Mouse (Mus musculus) gastrocnemius, adult 2 months (tissue): Measurements from ENCODE around the gene 1700016D06Rik. TPM values are rescaled to one million over a fixed set of nuclear protein-coding genes. Genes with fewer than 3 reads are reported as not detected.
A peak's percentile ranks its signal among the peaks of the same experiment; 100 is the strongest.

ENCODE experiments used
- DNase-seq: peaks from one replicate; pipeline ENCODE4 v3.0.0; 2022
- H3K27ac ChIP-seq: fragments of 200-600 bp; 2 replicates; pipeline ENCODE4 v1.8.1; 2022; ENCODE audit warnings: mild to moderate bottlenecking
- H3K4me3 ChIP-seq: fragments of 200-600 bp; 2 replicates; pipeline ENCODE4 v1.8.1; 2022; ENCODE audit warnings: mild to moderate bottlenecking, moderate library complexity
- CTCF ChIP-seq: fragments of 200-600 bp; IDR thresholded peaks from 2 replicates; pipeline ENCODE4 v1.8.1; 2022; ENCODE audit warnings: antibody characterized with exemption, mild to moderate bottlenecking, moderate library complexity
- intact Hi-C: fragments of 180-260 bp; cut with DNase I; formaldehyde crosslinking; loops from one replicate; pipeline ENCODE4 v1.15.1; 2025
- total RNA-seq, 2 experiments: library from RNA; stranded (reverse); gene quantifications; 2 replicates each; pipeline ENCODE4 v1.2.3; 2021

The 1700016D06Rik gene
- total RNA-seq, 2 experiments from 2014 or later, result not detected

DNA sequence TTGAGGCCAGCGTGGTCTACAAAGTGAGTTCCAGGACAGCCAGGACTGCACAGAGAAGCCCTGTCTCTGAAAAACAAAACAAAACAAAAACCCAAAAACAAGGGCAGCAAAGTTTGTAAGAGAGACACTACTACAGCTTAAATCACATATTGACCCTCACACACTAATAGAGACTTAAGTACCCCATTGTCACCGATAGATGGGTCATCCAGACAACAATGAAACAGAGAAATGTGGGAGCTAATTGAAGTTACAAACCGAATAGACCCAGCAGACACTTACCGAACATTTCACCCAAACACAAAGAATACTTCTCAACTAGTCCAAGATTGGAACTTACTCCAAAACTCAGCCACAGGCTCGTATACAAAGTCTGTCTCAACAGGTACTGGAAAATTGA, 50.8 kb downstream of the 1700016D06Rik start:
- Histone ChIP-seq H3K27ac (no peak overlapping the region), H3K4me3 (no peak overlapping the region)
- no peak for TF ChIP-seq CTCF
- no peak for DNase-seq
- intact Hi-C loops, result no loop called here

DNA sequence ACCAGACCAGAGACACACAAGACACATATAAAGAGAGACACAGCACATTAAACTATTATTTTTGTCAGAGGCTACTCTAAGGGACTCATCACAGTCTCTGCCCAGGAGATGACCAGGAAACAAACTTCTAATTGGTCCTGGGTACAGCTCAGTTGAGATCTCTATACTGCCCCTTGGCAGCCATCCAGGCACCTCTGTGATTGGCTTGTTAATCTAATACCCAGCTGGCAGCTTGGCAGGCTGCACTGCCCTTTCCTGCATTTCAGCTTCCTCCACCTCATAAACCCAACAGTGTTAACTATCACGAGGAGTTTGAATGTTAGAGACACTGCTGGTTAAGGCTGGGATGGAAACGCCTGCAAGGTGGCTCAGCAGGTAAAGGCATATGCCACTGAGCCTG, 57.7 kb downstream of the 1700016D06Rik start:
- H3K27ac ChIP-seq, result no peak overlapping the region
- DNase-seq, result peak; percentile 65
- intact Hi-C loops, result no loop called here
- TF ChIP-seq CTCF, result no peak
- no peak overlapping the region for H3K4me3 ChIP-seq

DNA sequence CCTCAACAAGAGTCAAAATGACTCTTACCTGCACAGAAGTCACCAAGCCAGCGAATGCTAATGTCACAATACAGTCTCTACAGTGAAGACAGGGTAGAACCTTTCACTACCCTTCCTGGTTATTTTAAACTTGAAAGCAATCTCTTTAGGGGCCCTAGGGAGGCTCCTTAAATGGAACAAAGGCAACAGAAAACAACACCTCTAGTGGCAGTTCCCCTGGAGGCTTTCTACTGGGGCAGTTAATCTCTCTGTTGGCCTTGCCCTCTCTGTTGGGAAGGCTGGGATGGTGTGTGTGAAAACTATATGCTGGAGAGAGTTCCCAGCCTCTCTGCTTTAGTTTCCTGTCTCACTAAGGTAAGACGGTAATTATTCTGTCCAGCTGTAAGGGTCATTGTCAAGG, 60.3 kb downstream of the 1700016D06Rik start:
- TF ChIP-seq CTCF, result no peak
- intact Hi-C loops, result no loop called here
- no peak overlapping the region for H3K4me3 ChIP-seq
- H3K27ac ChIP-seq, result no peak overlapping the region
- DNase-seq, result no peak

DNA sequence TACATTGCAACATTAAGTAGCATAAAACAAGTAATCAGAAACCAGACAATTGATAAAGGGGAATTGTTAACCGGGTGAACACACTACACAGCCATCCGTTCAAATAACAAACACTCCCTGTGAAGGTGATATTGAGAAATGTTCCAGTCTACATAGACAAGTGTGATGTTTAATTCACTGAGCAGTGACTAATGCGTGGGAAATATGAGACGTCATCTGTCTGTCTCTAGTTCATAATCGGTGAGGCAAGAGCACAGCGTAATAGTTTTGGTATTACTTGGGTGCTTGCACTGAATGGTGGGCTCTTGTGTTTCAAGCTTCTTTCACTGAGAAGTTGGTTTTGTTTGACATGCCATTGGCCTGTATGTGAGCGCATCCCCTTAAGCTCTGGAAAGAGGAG, 63.3 kb downstream of the 1700016D06Rik start:
- no peak overlapping the region for H3K27ac ChIP-seq
- no peak for TF ChIP-seq CTCF
- H3K4me3 ChIP-seq, result no peak overlapping the region
- intact Hi-C loops, result loop anchor here (5.0 kb wide), 2 partner anchors 55 to 80 kb away; partner anchors contain the start of gene Ing1
- no peak for DNase-seq

DNA sequence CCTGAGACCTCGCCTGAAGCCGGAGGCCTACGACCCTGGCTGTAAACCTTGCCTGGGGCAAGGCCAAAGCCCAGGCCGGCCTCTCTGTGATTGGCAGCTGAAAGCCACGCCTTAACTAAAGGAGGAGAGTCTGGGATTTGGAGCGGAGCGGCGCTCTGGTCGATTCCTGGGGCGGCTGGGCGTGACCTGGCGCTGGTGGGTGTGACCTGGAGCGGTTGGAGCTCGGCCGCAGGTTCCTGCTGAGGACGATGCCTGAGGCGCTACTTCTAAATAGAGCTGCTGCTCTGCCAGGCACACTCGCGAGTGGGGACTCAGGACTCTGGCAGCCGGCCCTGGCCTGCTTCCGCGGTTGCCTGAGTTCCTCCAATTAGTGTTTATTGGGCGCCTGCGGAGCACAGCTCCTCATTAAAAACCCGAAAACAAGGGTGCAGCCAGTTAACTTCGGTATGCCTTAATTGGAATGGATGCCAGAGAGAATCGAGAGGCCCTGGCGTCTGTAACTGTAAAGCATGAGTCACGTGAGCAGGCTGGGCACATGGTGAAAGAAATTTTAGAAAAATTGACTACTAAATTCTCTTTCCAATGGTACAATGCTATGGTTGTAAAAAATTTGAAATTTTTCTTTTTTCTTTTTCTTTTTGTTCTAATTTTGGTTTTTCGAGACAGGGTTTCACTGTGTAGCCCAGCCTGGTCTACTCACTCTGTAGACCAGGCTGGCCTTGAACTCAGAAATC, 64.4 kb downstream of the 1700016D06Rik start:
- DNase-seq, result peak; percentile 93
- TF ChIP-seq CTCF, result no peak
- H3K4me3 ChIP-seq, result peak overlapping the region; percentile 74
- H3K27ac ChIP-seq, result peak overlapping the region; percentile 94
- intact Hi-C loops, result loop anchor here (5.0 kb wide), 2 partner anchors 56 to 79 kb away; partner anchors contain the start of gene Ing1

DNA sequence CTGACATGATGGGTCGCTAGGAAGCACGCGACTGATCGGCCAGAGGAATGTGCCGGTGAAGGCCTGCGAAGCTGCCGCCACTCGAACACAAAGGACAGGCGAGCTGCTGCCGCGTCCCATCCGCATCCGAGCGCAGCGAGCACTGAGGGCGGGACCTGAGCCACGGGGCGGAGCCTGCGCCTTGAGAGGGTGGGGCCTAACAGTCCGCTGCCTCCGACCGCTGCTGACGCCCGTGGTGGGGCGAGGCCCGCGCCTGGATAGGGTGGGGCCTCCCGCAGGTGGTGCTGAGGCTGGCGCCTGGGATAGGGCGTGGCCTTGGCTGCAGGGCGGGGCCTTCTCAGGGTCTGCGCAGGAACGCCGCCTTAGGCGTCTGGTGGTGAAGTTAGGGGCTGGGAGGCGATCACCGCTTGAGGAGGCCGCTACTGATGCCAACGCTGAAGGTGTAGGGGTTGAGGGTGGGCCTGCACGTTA, 65.2 kb downstream of the 1700016D06Rik start, which contains the start of gene Ankrd10:
TSS of gene Ankrd10 (minus strand) at position 147 of the 471 bp plus-strand sequence.
- no peak for TF ChIP-seq CTCF
- intact Hi-C loops, result loop anchor here (5.0 kb wide), 2 partner anchors 57 to 78 kb away; partner anchors contain the start of gene Ing1
- DNase-seq, result peak; percentile 98
- Histone ChIP-seq H3K4me3 (peak within 1 kb of the TSS; percentile 74), H3K27ac (peak within 1 kb of the TSS; percentile 94)

DNA sequence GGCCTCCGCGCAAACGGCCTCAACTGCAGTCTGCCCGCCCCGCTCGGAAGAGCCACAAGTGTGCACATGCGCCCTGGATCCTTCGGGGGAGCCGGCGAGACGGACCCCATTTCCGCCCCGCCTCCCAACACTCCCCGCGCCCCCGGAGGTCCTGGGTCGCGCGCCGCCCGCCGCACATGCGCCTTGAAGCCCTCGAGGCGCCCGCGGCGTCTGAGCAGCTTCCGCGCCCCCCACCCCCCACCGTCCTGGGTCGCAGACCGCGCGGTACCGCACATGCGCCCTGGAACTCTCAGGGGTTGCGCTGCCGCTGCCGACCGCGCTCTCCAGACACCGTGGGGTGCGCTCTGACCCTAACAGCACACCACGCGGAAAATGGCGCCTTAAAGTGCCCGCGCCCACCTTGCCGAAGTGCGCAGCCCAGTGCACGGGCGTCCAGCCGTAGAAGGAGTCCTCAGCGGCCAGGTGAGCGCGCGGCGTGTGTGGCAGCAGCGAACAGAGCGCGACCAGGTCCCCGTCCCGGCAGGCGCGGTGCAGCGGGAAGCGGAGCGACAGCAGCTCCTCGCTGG, 65.8 kb downstream of the 1700016D06Rik start:
- Histone ChIP-seq H3K27ac (peak overlapping the region; percentile 94), H3K4me3 (peak overlapping the region; percentile 74)
- TF ChIP-seq CTCF, result no peak
- intact Hi-C loops, result loop anchor here (5.0 kb wide), 2 partner anchors 57 to 78 kb away; partner anchors contain the start of gene Ing1
- peak; percentile 92 for DNase-seq

DNA sequence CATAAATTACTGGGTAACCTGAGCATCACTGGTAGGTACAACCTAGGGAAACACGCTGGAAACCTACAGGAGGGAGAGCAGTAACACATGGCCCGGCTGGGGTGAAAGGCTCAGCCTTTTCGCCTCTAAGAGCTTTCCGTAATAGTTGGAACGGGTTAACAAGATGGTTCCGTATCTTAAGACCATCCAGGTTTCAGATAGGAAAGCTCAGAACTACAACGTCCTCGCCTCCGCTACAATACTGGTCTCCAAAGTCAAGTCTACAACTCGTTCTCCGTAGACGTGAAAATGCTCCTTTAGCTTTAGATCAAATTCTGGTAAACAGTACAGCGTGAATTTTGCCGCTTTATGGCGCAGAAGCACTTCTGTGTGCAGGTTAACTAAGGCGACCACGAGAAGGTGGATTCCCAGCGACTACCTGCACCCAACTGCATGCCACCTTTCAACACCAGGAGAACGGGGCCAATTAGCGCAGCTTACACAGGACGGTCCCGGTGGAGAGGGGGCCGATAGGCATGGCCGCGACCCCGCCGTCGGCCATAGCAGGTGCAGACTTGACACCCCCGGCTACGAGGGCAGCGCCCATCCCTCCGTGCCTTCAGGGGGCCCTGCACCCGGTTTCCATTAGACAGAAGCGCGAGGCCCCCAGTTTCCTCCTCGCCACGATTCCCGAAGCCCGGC, 66.4 kb downstream of the 1700016D06Rik start:
- Histone ChIP-seq H3K27ac (peak overlapping the region; percentile 94), H3K4me3 (peak overlapping the region; percentile 74)
- intact Hi-C loops, result loop anchor here (5.0 kb wide), 2 partner anchors 58 to 77 kb away; partner anchors contain the start of gene Ing1
- DNase-seq, result no peak
- no peak for TF ChIP-seq CTCF

DNA sequence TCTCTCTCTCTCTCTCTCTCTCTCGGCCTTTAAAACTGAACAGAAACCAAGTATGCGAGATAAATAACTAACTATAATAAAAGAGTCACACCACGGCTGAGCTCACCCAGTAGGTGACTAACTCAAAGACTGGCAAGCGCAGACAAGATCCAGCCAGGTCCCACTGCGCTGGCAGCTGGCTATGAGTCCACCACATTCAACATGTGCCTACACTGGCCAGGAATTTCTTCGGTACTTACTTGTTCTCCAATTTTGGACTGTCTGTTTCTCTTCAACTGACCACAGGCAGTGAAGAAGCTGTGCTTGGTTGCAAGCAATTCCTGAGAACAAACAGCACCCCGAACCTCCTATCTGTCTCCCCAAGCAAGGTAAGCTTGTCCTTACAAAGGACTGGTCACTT, 67.4 kb downstream of the 1700016D06Rik start:
- intact Hi-C loops, result no loop called here
- no peak for DNase-seq
- Histone ChIP-seq H3K27ac (peak overlapping the region; percentile 12; the same call in 1 of the 2 replicates), H3K4me3 (peak overlapping the region; percentile 74)
- no peak for TF ChIP-seq CTCF

DNA sequence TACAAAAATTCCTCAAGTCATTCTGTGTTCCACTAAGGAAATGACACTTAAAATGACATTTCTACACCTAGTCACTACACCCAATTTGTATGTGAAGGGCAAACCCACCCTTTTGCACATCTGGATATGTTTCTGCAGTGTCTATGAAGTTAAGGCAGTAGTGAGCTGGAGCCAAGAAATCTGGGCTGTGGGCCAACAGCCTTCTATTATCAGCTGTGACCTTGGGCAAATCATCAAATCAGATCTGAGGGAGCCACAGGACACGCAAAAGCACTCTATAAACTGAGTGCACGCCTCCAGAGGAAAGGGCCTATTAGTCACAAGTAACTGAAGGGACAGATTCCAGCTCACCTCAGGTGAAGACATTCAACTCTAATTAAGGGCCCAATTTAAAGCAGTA, 68.5 kb downstream of the 1700016D06Rik start:
- peak overlapping the region; percentile 54; the same call in 1 of the 2 replicates for H3K27ac ChIP-seq
- 0 out of 2 replicates have a peak overlapping the region, but pooled peaks have one; percentile 23 for H3K4me3 ChIP-seq
- intact Hi-C loops, result no loop called here
- peak; percentile 51 for DNase-seq
- no peak for TF ChIP-seq CTCF

DNA sequence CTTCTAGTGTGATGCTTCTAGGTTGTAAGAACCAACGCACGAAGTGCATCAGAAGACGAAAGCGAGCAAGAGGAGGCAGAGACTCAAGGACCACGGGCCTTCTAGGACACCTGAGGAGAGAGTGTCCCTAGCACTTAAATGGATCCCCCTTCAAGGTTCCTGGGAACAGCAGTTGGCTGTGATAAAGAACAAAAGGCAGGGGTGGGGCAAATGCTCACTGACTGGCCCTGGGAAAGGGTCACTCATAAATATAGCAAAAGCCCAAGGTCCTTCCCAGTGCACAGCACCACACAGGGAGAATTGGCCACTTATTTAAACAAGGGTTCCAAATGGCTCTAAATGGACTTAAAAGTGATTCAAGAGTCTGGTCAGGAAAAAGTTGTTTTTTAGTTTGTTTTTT, 71.7 kb downstream of the 1700016D06Rik start:
- Histone ChIP-seq H3K4me3 (no peak overlapping the region), H3K27ac (no peak overlapping the region)
- DNase-seq, result no peak
- TF ChIP-seq CTCF, result no peak
- intact Hi-C loops, result no loop called here

DNA sequence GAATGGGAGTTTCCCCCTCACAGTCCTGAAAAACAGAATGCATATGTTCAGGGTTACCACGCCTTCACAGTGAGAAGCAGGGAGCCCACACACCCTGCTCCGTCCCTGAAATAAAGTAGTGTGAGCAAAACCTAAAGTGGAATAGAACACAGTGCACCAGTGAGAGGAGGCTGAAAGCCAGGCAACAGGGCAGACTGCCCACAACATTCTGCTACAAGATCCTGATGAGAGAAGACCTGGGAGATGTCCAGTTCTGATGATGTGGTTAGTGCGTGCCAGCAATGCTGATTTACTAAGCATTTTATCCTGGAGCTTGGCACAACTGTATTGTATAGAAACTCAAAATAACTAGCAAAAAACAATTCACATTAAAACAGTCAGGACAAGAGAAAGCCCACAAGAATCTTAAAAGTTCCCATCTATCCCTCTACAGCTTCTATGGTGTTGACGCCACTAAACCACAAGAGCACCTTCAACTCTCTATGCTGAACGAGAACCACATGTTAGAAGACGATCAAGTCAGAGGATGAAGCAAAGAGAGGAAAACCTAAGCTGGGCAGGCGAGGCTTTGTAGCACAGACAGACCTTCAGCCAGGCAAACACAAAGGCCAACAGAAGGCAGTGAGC, 72.2 kb downstream of the 1700016D06Rik start:
- TF ChIP-seq CTCF, result no peak
- peak; percentile 86 for DNase-seq
- intact Hi-C loops, result no loop called here
- H3K4me3 ChIP-seq, result no peak overlapping the region
- H3K27ac ChIP-seq, result peak overlapping the region; percentile 61
